Mouse (Mus musculus): ENCODE measurements around the gene Unc79. TPM values are rescaled to one million over a fixed set of nuclear protein-coding genes. Genes with fewer than 3 reads are reported as not detected.

Unc79 gene
- polyA plus RNA-seq, 1 experiment: 0.13 TPM

- Histone ChIP-seq H3K4me3 (ENCODE audit: insufficient read depth, low read depth, low read length) (no peak overlapping the region), H3K4me1 (ENCODE audit: control insufficient read depth, insufficient read depth, low read length) (peaks cover 2% of the 10 kb centered on the region; the same call in 1 of the 2 replicates), H3K36me3 (ENCODE audit: control insufficient read depth, insufficient read depth, low read length) (no peaks in the 10 kb centered on the region), H3K27ac (ENCODE audit: insufficient read depth, low read depth, low read length) (no peak overlapping the region), H3K27me3 (replicated peaks; ENCODE audit: control insufficient read depth, insufficient read depth, low read length) (no peaks in the 10 kb centered on the region)
- no peak for DNase-seq
- 89% methylated on average over 10 of the region's 10 CpGs for WGBS
- no peak for TF ChIP-seq POLR2A (IDR thresholded peaks at IDR 0.05; ENCODE audit: low read depth, low read length)
- no peak for TF ChIP-seq CTCF (conservative IDR thresholded peaks at IDR 0.05; ENCODE audit: insufficient read depth, insufficient read length, low read depth, low read length)
These were observed 90.7 kb downstream of the Unc79 start for GRCm38 (mm10) chr12:103039332-103039731.

DNA sequence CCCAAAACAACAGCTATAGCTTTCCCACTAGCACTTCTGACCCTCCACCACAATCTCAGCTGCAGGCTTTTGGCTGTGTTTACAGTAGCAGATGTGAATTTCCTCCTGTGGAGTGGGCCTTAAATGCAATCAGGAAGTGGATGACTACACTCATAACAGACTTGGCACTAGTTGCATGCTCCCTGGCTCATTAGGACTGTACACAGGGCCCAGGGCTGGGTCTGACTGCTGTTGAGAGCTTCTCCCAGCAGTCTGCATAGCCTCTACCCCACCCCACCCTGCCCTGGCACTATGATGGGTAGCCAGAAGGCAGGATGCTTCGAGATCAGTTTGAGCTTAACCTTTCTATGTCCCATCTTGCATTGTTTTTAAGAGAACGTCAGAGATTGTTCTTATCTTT, 91.5 kb downstream of the Unc79 start:
- WGBS: 90% methylated on average over 2 of the region's 2 CpGs
- Histone ChIP-seq H3K36me3 (ENCODE audit: control insufficient read depth, insufficient read depth, low read length) (no peaks in the 10 kb centered on the region), H3K27me3 (replicated peaks; ENCODE audit: control insufficient read depth, insufficient read depth, low read length) (no peaks in the 10 kb centered on the region), H3K4me3 (ENCODE audit: insufficient read depth, low read depth, low read length) (no peak overlapping the region), H3K4me1 (ENCODE audit: control insufficient read depth, insufficient read depth, low read length) (peaks cover 2% of the 10 kb centered on the region; the same call in 1 of the 2 replicates), H3K27ac (ENCODE audit: insufficient read depth, low read depth, low read length) (no peak overlapping the region)
- no peak for TF ChIP-seq CTCF (conservative IDR thresholded peaks at IDR 0.05; ENCODE audit: insufficient read depth, insufficient read length, low read depth, low read length)
- TF ChIP-seq POLR2A (IDR thresholded peaks at IDR 0.05; ENCODE audit: low read depth, low read length): no peak
- DNase-seq: no peak

GRCm38 (mm10) chr12:103041401-103041800, 92.7 kb downstream of the Unc79 start:
- H3K36me3 ChIP-seq (ENCODE audit: control insufficient read depth, insufficient read depth, low read length): no peaks in the 10 kb centered on the region
- H3K4me1 ChIP-seq (ENCODE audit: control insufficient read depth, insufficient read depth, low read length): peaks cover 2% of the 10 kb centered on the region; the same call in 1 of the 2 replicates
- H3K27ac ChIP-seq (ENCODE audit: insufficient read depth, low read depth, low read length): no peak overlapping the region
- H3K27me3 ChIP-seq (replicated peaks; ENCODE audit: control insufficient read depth, insufficient read depth, low read length): no peaks in the 10 kb centered on the region
- WGBS: 93% methylated on average over 3 of the region's 3 CpGs
- TF ChIP-seq CTCF (conservative IDR thresholded peaks at IDR 0.05; ENCODE audit: insufficient read depth, insufficient read length, low read depth, low read length): no peak
- no peak for TF ChIP-seq POLR2A (IDR thresholded peaks at IDR 0.05; ENCODE audit: low read depth, low read length)
- no peak for DNase-seq
- H3K4me3 ChIP-seq (ENCODE audit: insufficient read depth, low read depth, low read length): no peak overlapping the region

DNA sequence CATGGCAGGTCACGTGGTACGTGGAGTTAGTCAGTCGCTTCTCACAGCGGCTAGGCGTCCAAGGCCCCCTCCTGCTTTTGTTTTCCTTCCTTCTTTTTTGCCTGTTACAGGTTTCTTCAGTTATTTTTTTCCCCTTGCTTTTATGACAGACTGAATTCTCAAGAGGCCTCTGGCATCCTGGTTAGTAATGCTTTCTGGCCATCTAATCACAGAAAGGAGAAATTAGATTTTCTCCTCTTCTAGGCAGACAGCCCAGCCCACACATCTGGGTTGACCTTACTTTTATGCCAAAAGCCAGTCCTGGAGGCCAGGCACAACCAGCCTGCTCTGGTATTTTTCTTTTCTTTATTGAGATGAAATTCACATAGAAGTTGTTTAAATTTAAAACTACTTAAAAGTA, 94.1 kb downstream of the Unc79 start:
- Histone ChIP-seq H3K4me3 (ENCODE audit: insufficient read depth, low read depth, low read length) (no peak overlapping the region), H3K4me1 (ENCODE audit: control insufficient read depth, insufficient read depth, low read length) (peaks cover 2% of the 10 kb centered on the region; the same call in 1 of the 2 replicates), H3K36me3 (ENCODE audit: control insufficient read depth, insufficient read depth, low read length) (no peaks in the 10 kb centered on the region), H3K27ac (ENCODE audit: insufficient read depth, low read depth, low read length) (no peak overlapping the region), H3K27me3 (replicated peaks; ENCODE audit: control insufficient read depth, insufficient read depth, low read length) (no peaks in the 10 kb centered on the region)
- TF ChIP-seq POLR2A (IDR thresholded peaks at IDR 0.05; ENCODE audit: low read depth, low read length) (no peak), CTCF (conservative IDR thresholded peaks at IDR 0.05; ENCODE audit: insufficient read depth, insufficient read length, low read depth, low read length) (no peak)
- no peak for DNase-seq
- WGBS: 92% methylated on average over 5 of the region's 5 CpGs

- Histone ChIP-seq H3K27ac (ENCODE audit: insufficient read depth, low read depth, low read length) (no peak overlapping the region), H3K27me3 (replicated peaks; ENCODE audit: control insufficient read depth, insufficient read depth, low read length) (no peaks in the 10 kb centered on the region), H3K36me3 (ENCODE audit: control insufficient read depth, insufficient read depth, low read length) (no peaks in the 10 kb centered on the region), H3K4me3 (ENCODE audit: insufficient read depth, low read depth, low read length) (no peak overlapping the region), H3K4me1 (ENCODE audit: control insufficient read depth, insufficient read depth, low read length) (peaks cover 2% of the 10 kb centered on the region; the same call in 1 of the 2 replicates)
- TF ChIP-seq POLR2A (IDR thresholded peaks at IDR 0.05; ENCODE audit: low read depth, low read length) (no peak), CTCF (conservative IDR thresholded peaks at IDR 0.05; ENCODE audit: insufficient read depth, insufficient read length, low read depth, low read length) (no peak)
- no peak for DNase-seq
- 49% methylated on average over 4 of the region's 4 CpGs for WGBS
These were observed 95.8 kb downstream of the Unc79 start for GRCm38 (mm10) chr12:103044422-103044821.

DNA sequence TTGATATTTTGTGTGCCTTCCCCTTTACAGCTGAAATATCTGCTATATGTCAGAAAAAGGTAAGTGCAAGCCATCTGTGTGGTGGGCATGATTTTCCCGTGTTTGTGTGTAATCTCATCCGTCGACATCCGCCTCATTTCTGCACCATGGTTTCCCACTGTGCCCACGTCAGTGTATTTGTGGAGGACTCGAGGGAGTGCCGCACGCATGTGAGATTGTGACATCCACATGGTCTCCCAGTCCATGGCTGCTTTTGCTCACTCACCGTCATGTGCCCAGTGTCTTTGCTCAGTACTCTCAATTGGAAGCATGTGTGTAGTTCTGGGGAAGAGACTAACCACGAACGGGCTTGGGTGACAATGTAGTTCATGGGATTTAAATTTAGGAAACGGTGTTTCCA, 101.2 kb downstream of the Unc79 start:
- Histone ChIP-seq H3K36me3 (ENCODE audit: control insufficient read depth, insufficient read depth, low read length) (no peaks in the 10 kb centered on the region), H3K27ac (ENCODE audit: insufficient read depth, low read depth, low read length) (no peak overlapping the region), H3K27me3 (replicated peaks; ENCODE audit: control insufficient read depth, insufficient read depth, low read length) (no peaks in the 10 kb centered on the region), H3K4me3 (ENCODE audit: insufficient read depth, low read depth, low read length) (no peak overlapping the region), H3K4me1 (ENCODE audit: control insufficient read depth, insufficient read depth, low read length) (no peaks in the 10 kb centered on the region)
- TF ChIP-seq POLR2A (IDR thresholded peaks at IDR 0.05; ENCODE audit: low read depth, low read length) (no peak), CTCF (conservative IDR thresholded peaks at IDR 0.05; ENCODE audit: insufficient read depth, insufficient read length, low read depth, low read length) (no peak)
- 96% methylated on average over 12 of the region's 12 CpGs for WGBS
- no peak for DNase-seq

- no peak overlapping the region for H3K4me3 ChIP-seq (ENCODE audit: insufficient read depth, low read depth, low read length)
These were observed 110.8 kb downstream of the Unc79 start for GRCm38 (mm10) chr12:103059321-103060053.

More at GRCm38 (mm10) chr12:103059321-103060053, 110.8 kb downstream of the Unc79 start:
- Histone ChIP-seq H3K36me3 (ENCODE audit: control insufficient read depth, insufficient read depth, low read length) (no peaks in the 10 kb centered on the region), H3K27ac (ENCODE audit: insufficient read depth, low read depth, low read length) (no peak overlapping the region), H3K4me1 (ENCODE audit: control insufficient read depth, insufficient read depth, low read length) (no peaks in the 10 kb centered on the region), H3K27me3 (replicated peaks; ENCODE audit: control insufficient read depth, insufficient read depth, low read length) (no peaks in the 10 kb centered on the region; the same call in 1 of the 2 replicates)
- no peak for TF ChIP-seq POLR2A (IDR thresholded peaks at IDR 0.05; ENCODE audit: low read depth, low read length)
- no peak for TF ChIP-seq CTCF (conservative IDR thresholded peaks at IDR 0.05; ENCODE audit: insufficient read depth, insufficient read length, low read depth, low read length)
- no peak for DNase-seq
- WGBS: 67% methylated on average over 21 of the region's 21 CpGs
